Mouse (Mus musculus): ENCODE results near the gene Gk5. TPM values are rescaled to one million over a fixed set of nuclear protein-coding genes. Genes with fewer than 3 reads are reported as not detected.

Gene Gk5
- polyA plus RNA-seq, 1 experiment from 2014 or later: 3.9 TPM

GRCm38 (mm10) chr9:96223302-96223701, 104.1 kb downstream of the Gk5 start:
- Histone ChIP-seq H3K4me2 (ENCODE audit: low read length) (no peak overlapping the region), H3K9me3 (ENCODE audit: control insufficient read depth, low read length) (no peaks in the 10 kb centered on the region), H3K36me3 (ENCODE audit: control insufficient read depth, insufficient read depth, low read length) (no peaks in the 10 kb centered on the region), H3K27ac (replicated peaks in 1 of 2; ENCODE audit: control insufficient read depth in 1 of 2, insufficient read depth in 1 of 2, low read depth in 2 of 2, low read length in 2 of 2) (0 out of 4 replicates have a peak overlapping the region, but pooled peaks of 1 of the 2 experiments have one; percentile 20), H3K4me3 (ENCODE audit: control insufficient read depth in 1 of 2, insufficient read depth in 1 of 2, low read depth in 1 of 2, low read length in 2 of 2) (no peak overlapping the region), H3K27me3 (ENCODE audit: control insufficient read depth, insufficient read depth, low read length) (no peaks in the 10 kb centered on the region), H3K4me1 (ENCODE audit: control insufficient read depth in 2 of 2, insufficient read depth in 2 of 2, low read length in 2 of 2) (no peaks in the 10 kb centered on the region), H3K9ac (ENCODE audit: low read length) (no peak overlapping the region)
- ATAC-seq (ENCODE audit: insufficient number of reproducible peaks, insufficient read depth, low FRiP score, low read depth): no peak
- 60% methylated on average over 2 of the region's 2 CpGs for WGBS

DNA sequence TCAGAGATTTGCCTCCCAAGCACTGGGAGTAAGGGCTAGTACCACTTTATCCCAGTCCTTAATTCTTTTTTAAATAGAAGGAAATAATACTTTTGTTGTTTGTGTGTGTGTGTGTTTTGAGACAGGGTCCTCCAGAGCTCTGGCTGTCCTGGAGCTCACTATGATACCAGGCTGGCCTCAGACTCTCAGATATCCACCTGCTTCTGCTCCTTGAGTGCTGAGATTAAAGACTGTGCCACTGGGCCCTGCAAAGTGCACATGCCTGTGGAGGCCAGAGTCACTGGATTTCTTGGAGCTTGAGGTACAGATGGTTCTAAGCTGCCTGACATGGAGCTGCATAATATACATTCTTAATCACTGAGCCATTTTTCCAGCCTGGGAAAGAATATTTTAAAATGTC, 109.1 kb downstream of the Gk5 start:
- Histone ChIP-seq H3K27ac (replicated peaks in 1 of 2; ENCODE audit: control insufficient read depth in 1 of 2, insufficient read depth in 1 of 2, low read depth in 2 of 2, low read length in 2 of 2) (no peak overlapping the region), H3K9ac (ENCODE audit: low read length) (no peak overlapping the region), H3K36me3 (ENCODE audit: control insufficient read depth, insufficient read depth, low read length) (no peaks in the 10 kb centered on the region), H3K9me3 (ENCODE audit: control insufficient read depth, low read length) (no peaks in the 10 kb centered on the region), H3K4me2 (ENCODE audit: low read length) (no peak overlapping the region), H3K4me3 (ENCODE audit: control insufficient read depth in 1 of 2, insufficient read depth in 1 of 2, low read depth in 1 of 2, low read length in 2 of 2) (no peak overlapping the region), H3K4me1 (ENCODE audit: control insufficient read depth in 2 of 2, insufficient read depth in 2 of 2, low read length in 2 of 2) (no peaks in the 10 kb centered on the region), H3K27me3 (ENCODE audit: control insufficient read depth, insufficient read depth, low read length) (no peaks in the 10 kb centered on the region)
- no peak for ATAC-seq (ENCODE audit: insufficient number of reproducible peaks, insufficient read depth, low FRiP score, low read depth)

GRCm38 (mm10) chr9:96230271-96230670, 111.1 kb downstream of the Gk5 start:
- Histone ChIP-seq H3K9me3 (ENCODE audit: control insufficient read depth, low read length) (no peaks in the 10 kb centered on the region), H3K36me3 (ENCODE audit: control insufficient read depth, insufficient read depth, low read length) (no peaks in the 10 kb centered on the region), H3K9ac (ENCODE audit: low read length) (no peak overlapping the region), H3K4me3 (ENCODE audit: control insufficient read depth in 1 of 2, insufficient read depth in 1 of 2, low read depth in 1 of 2, low read length in 2 of 2) (no peak overlapping the region), H3K27me3 (ENCODE audit: control insufficient read depth, insufficient read depth, low read length) (no peaks in the 10 kb centered on the region), H3K27ac (replicated peaks in 1 of 2; ENCODE audit: control insufficient read depth in 1 of 2, insufficient read depth in 1 of 2, low read depth in 2 of 2, low read length in 2 of 2) (no peak overlapping the region), H3K4me2 (ENCODE audit: low read length) (no peak overlapping the region), H3K4me1 (ENCODE audit: control insufficient read depth in 2 of 2, insufficient read depth in 2 of 2, low read length in 2 of 2) (no peaks in the 10 kb centered on the region)
- WGBS: 78% methylated on average over 2 of the region's 2 CpGs
- no peak for ATAC-seq (ENCODE audit: insufficient number of reproducible peaks, insufficient read depth, low FRiP score, low read depth)

Other genes starting within 250 kb of the Gk5 start
- gene Xrn1, start 164.6 kb upstream of the Gk5 start, polyA plus RNA-seq (2014; fragmentation: Nextera tagmentation; extraction: Ambion mirVana): 13.7 and 18.8 TPM in 2 replicates
- gene Tfdp2, start 76.9 kb downstream of the Gk5 start, polyA plus RNA-seq (2014; fragmentation: Nextera tagmentation; extraction: Ambion mirVana): 38.1 and 44.3 TPM in 2 replicates
- gene Atp1b3, start 245.1 kb downstream of the Gk5 start, polyA plus RNA-seq (2014; fragmentation: Nextera tagmentation; extraction: Ambion mirVana): 135 and 138 TPM in 2 replicates